Mouse (Mus musculus) neural tube, embryonic 13.5 days (tissue): ENCODE measurements around the gene Rgs6. TPM values are rescaled to one million over a fixed set of nuclear protein-coding genes. Genes with fewer than 3 reads are reported as not detected.

Source experiments
- ATAC-seq: fragments of 200-750 bp; cut with Nextera tagmentation; 2 replicates; pipeline ENCODE4 v1.8.0; 2017; ENCODE audit warnings: low read depth, mild to moderate bottlenecking, moderate TSS enrichment, moderate library complexity
- H3K27ac ChIP-seq: fragments of 300-500 bp; sonication (generic); replicated peaks from 2 replicates; pipeline ENCODE4 v1.5.1; 2015; ENCODE audit warnings: moderate library complexity, mild to moderate bottlenecking, inconsistent platforms
- H3K27me3 ChIP-seq: fragments of 300-500 bp; sonication (generic); 2 replicates; pipeline ENCODE4 v1.6.1; 2015; ENCODE audit warnings: mild to moderate bottlenecking, inconsistent platforms
- H3K36me3 ChIP-seq: fragments of 300-500 bp; sonication (generic); 2 replicates; pipeline ENCODE4 v1.6.1; 2015; ENCODE audit warnings: mild to moderate bottlenecking, inconsistent platforms
- H3K4me1 ChIP-seq: fragments of 300-500 bp; sonication (generic); replicated peaks from 2 replicates; pipeline ENCODE4 v1.6.1; 2015; ENCODE audit warnings: inconsistent platforms
- H3K4me2 ChIP-seq: fragments of 300-500 bp; sonication (generic); 2 replicates; pipeline ENCODE4 v1.6.1; 2015; ENCODE audit warnings: inconsistent platforms, mild to moderate bottlenecking, moderate library complexity
- H3K4me3 ChIP-seq: fragments of 300-500 bp; sonication (generic); 2 replicates; pipeline ENCODE4 v1.5.1; 2015; ENCODE audit warnings: mild to moderate bottlenecking, inconsistent platforms
- H3K9ac ChIP-seq: fragments of 300-500 bp; sonication (generic); 2 replicates; pipeline ENCODE4 v1.6.1; 2015; ENCODE audit warnings: moderate library complexity, mild to moderate bottlenecking, inconsistent platforms
- H3K9me3 ChIP-seq: fragments of 300-500 bp; sonication (generic); 2 replicates; pipeline ENCODE4 v1.6.1; 2016; ENCODE audit warnings: inconsistent platforms
- WGBS: fragments of 180-500 bp; shearing (Covaris S2); methylation state at CpG from one replicate; pipeline ENCODE4 v1.1.7; 2015; 5-methylcytosine and 5-hydroxymethylcytosine counted together
- polyA plus RNA-seq: library from polyadenylated mRNA; unstranded; fragments of >200 nt; fragmentation: Nextera tagmentation; extraction: Ambion mirVana; gene quantifications from 2 replicates; pipeline ENCODE4 v1.2.1, GENCODE M21; 2015

The Rgs6 gene
- polyA plus RNA-seq, 1 experiment from 2014 or later: 3.1 TPM

GRCm38 (mm10) chr12:82830333-82830732 is 242.2 kb downstream of the Rgs6 start:
- Histone ChIP-seq H3K9me3 (no peaks in the 10 kb centered on the region), H3K4me3 (no peak overlapping the region), H3K36me3 (no peaks in the 10 kb centered on the region), H3K27me3 (no peaks in the 10 kb centered on the region), H3K9ac (no peak overlapping the region), H3K4me1 (no peaks in the 10 kb centered on the region), H3K4me2 (no peak overlapping the region), H3K27ac (no peak overlapping the region)
- WGBS: 83% methylated on average over 8 of the region's 8 CpGs
- no peak for ATAC-seq

GRCm38 (mm10) chr12:82838544-82838943 is 250.5 kb downstream of the Rgs6 start:
- Histone ChIP-seq H3K9ac (no peak overlapping the region), H3K27ac (no peak overlapping the region), H3K9me3 (no peaks in the 10 kb centered on the region), H3K4me2 (no peak overlapping the region), H3K4me1 (no peaks in the 10 kb centered on the region), H3K27me3 (no peaks in the 10 kb centered on the region), H3K36me3 (no peaks in the 10 kb centered on the region), H3K4me3 (no peak overlapping the region)
- ATAC-seq: no peak
- 94% methylated on average over 1 of the region's 1 CpGs for WGBS

DNA sequence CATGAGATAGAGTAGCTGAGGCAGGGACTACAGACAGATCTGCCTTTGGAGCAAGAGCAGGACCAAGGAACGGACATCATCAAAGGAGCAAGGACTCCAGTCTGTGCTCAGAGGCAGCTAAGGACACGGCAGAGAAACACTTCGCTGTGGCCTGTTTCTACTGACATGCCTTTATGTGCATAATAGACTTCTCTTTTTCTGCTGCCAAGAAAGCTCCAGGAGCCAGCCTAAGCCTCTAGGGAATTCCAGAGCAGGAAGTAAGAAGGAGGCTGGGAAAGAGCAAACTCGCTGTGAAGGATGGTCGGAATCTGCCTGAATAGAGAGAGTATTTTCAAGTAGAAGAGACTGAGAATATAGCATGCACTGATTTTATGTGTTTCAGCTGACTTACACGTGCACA is 253.5 kb downstream of the Rgs6 start:
- H3K4me2 ChIP-seq: no peak overlapping the region
- H3K4me3 ChIP-seq: no peak overlapping the region
- WGBS: 78% methylated on average over 6 of the region's 6 CpGs
- H3K27ac ChIP-seq: no peak overlapping the region
- H3K9ac ChIP-seq: no peak overlapping the region
- H3K9me3 ChIP-seq: no peaks in the 10 kb centered on the region; the same call in 1 of the 2 replicates
- H3K4me1 ChIP-seq: no peaks in the 10 kb centered on the region
- H3K27me3 ChIP-seq: no peaks in the 10 kb centered on the region
- H3K36me3 ChIP-seq: no peaks in the 10 kb centered on the region
- ATAC-seq: no peak

- Histone ChIP-seq H3K4me1 (no peaks in the 10 kb centered on the region), H3K9ac (no peak overlapping the region), H3K36me3 (no peaks in the 10 kb centered on the region), H3K27ac (no peak overlapping the region), H3K4me3 (no peak overlapping the region), H3K4me2 (no peak overlapping the region), H3K9me3 (no peaks in the 10 kb centered on the region; the same call in 1 of the 2 replicates), H3K27me3 (no peaks in the 10 kb centered on the region)
- WGBS: 87% methylated on average over 3 of the region's 3 CpGs
- no peak for ATAC-seq
Measured at GRCm38 (mm10) chr12:82848304-82848872, 260.3 kb downstream of the Rgs6 start.

DNA sequence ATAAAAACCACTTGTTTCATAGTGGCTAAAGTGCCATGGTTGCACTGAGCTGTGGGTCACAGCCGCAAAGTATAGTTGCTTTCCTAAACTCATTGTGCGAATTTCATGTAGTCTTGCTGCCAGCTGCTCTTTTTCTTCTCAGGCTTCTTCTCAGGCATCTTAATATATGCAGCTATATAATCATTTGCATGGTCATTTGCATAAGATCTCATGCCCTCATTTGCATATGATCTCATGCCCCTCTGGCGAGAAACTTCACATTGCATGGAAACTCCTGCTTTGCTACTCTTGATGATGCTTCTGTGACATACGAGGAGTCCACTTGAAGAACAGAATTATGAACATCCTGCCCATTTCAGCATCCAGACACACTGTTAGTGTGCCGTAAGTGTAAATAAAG is 266.8 kb downstream of the Rgs6 start:
- WGBS: 78% methylated on average over 5 of the region's 5 CpGs
- Histone ChIP-seq H3K9ac (no peak overlapping the region), H3K27me3 (no peaks in the 10 kb centered on the region), H3K36me3 (no peaks in the 10 kb centered on the region), H3K9me3 (no peaks in the 10 kb centered on the region), H3K4me3 (no peak overlapping the region), H3K4me1 (no peaks in the 10 kb centered on the region), H3K27ac (no peak overlapping the region), H3K4me2 (no peak overlapping the region)
- no peak for ATAC-seq

DNA sequence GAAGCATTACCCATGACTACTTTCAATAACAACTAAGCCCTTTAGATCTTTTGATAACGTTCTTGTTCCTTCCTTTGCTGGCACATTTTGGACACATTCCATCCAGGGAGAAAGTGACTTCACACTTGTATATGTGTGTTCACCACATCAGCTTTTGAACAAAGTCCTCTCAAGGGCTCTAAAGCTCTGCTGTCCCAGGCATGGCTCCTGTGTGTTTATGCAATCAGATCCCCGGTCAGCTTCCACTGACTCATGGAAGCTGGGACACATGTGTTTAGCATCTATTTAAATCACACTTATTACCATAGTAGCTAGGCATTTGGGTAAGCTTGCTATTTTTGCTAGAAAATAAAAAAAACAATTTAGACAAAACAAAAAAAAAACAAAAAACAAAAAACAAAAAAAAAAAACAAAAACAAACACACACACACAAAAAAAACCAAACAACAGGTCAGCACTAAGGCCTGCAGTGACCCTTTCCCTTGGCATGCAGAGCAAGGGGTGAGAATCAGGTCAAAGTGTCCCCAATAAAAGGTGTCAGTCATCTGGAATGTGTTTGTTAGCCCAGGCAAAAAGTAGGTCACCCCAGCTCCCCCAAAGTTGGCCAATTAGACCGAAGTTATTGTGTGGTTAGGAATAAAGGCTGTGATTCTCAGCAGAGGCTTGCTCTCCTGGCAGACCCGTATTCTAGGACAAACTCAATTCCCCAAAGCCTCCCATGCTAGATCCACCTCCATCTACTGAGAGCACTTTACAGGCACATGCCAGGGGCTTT is 267.4 kb downstream of the Rgs6 start:
- Histone ChIP-seq H3K27me3 (no peaks in the 10 kb centered on the region), H3K36me3 (no peaks in the 10 kb centered on the region), H3K9ac (no peak overlapping the region), H3K4me2 (no peak overlapping the region), H3K27ac (no peak overlapping the region), H3K4me1 (no peaks in the 10 kb centered on the region), H3K4me3 (no peak overlapping the region), H3K9me3 (no peaks in the 10 kb centered on the region)
- ATAC-seq: no peak
- 71% methylated on average over 4 of the region's 4 CpGs for WGBS

- 44% methylated on average over 2 of the region's 2 CpGs for WGBS
- Histone ChIP-seq H3K27ac (no peak overlapping the region), H3K9me3 (no peaks in the 10 kb centered on the region), H3K36me3 (no peaks in the 10 kb centered on the region), H3K9ac (no peak overlapping the region), H3K4me1 (no peaks in the 10 kb centered on the region), H3K4me3 (no peak overlapping the region), H3K4me2 (no peak overlapping the region), H3K27me3 (no peaks in the 10 kb centered on the region)
- ATAC-seq: peak; percentile 32; the same call in 1 of the 2 replicates
Measured at GRCm38 (mm10) chr12:82865686-82866085, 277.6 kb downstream of the Rgs6 start.

GRCm38 (mm10) chr12:82880711-82881110 is 292.6 kb downstream of the Rgs6 start:
- H3K9ac ChIP-seq: no peak overlapping the region
- no peak overlapping the region for H3K4me3 ChIP-seq
- ATAC-seq: no peak
- H3K27ac ChIP-seq: no peak overlapping the region
- no peaks in the 10 kb centered on the region for H3K9me3 ChIP-seq
- no peaks in the 10 kb centered on the region for H3K36me3 ChIP-seq
- H3K4me1 ChIP-seq: no peaks in the 10 kb centered on the region
- no peaks in the 10 kb centered on the region for H3K27me3 ChIP-seq
- no peak overlapping the region for H3K4me2 ChIP-seq
- 89% methylated on average over 5 of the region's 5 CpGs for WGBS

DNA sequence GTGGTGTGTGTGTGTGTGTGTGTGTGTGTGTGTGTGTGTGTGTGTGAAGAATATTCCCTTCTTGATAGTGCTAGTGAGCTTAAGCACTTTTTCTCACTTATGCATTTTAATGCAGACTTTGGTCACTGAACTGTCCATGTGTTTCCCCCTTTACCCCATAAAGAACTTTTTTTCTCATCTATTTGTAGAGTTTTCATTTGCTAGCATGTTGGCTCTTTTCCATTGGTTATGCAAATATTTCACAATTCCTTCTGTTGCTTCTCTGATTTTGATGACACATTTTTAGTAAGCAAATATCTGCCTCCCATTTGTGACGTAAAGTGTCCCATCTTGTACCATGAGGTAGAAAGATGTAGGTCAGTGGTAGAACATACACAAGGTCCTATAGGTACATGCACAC is 295.0 kb downstream of the Rgs6 start:
- 95% methylated on average over 1 of the region's 1 CpGs for WGBS
- Histone ChIP-seq H3K4me3 (no peak overlapping the region), H3K4me2 (no peak overlapping the region), H3K9me3 (no peaks in the 10 kb centered on the region), H3K9ac (no peak overlapping the region), H3K36me3 (no peaks in the 10 kb centered on the region), H3K27me3 (no peaks in the 10 kb centered on the region), H3K27ac (no peak overlapping the region), H3K4me1 (no peaks in the 10 kb centered on the region)
- no peak for ATAC-seq

DNA sequence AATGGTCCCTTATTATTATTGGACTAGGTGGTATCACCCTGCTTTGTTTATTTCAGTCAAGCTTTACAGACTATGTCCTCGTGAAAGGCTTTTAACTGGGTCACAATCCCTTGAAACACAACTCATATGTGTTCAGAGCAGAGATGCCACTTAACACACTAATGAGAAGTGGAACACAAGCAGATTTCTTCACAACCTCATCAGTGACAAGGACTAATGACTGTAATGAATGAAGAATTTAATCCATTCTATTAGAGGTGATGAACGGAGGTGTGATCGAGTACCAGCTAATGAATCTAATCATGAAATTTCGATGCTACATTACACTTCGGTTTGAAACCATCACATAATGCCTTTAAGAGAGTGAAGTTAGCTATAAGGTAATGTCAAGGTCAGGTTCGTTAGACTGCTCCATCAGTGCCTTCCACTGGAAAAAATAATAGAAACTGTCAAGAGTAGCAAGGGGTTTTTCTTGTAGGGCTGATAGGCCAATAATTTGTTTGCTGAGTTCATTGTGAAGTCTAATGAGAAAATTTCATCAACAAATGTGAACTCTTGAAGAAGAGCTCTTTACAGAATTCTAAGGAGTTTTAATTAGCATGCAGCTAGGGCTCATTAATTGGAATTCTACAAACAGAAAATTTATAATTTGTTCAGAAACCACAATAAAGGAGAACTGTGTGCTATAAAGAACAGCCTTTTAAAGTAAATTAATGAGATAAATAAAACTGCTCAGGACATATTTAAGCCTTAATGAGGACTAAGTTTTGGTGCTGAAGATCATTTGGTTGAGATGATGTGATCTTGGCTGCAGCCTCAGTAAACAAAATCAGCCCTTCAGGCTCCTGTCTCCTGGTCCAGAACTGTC is 307.1 kb downstream of the Rgs6 start:
- ATAC-seq: no peak
- no peak overlapping the region for H3K4me3 ChIP-seq
- no peaks in the 10 kb centered on the region for H3K27me3 ChIP-seq
- H3K27ac ChIP-seq: no peak overlapping the region
- H3K9me3 ChIP-seq: no peaks in the 10 kb centered on the region
- H3K4me2 ChIP-seq: no peak overlapping the region
- 77% methylated on average over 6 of the region's 6 CpGs for WGBS
- H3K4me1 ChIP-seq: no peaks in the 10 kb centered on the region
- H3K36me3 ChIP-seq: no peaks in the 10 kb centered on the region
- no peak overlapping the region for H3K9ac ChIP-seq

- no peak for ATAC-seq
- Histone ChIP-seq H3K4me2 (no peak overlapping the region), H3K4me3 (no peak overlapping the region), H3K4me1 (0 out of 2 replicates have a peak, but pooled peaks cover 3% of the 10 kb centered on the region), H3K36me3 (no peaks in the 10 kb centered on the region), H3K9me3 (no peaks in the 10 kb centered on the region), H3K9ac (no peak overlapping the region), H3K27ac (no peak overlapping the region), H3K27me3 (no peaks in the 10 kb centered on the region)
- 91% methylated on average over 1 of the region's 1 CpGs for WGBS
Measured at GRCm38 (mm10) chr12:82905773-82906172, 317.7 kb downstream of the Rgs6 start.

DNA sequence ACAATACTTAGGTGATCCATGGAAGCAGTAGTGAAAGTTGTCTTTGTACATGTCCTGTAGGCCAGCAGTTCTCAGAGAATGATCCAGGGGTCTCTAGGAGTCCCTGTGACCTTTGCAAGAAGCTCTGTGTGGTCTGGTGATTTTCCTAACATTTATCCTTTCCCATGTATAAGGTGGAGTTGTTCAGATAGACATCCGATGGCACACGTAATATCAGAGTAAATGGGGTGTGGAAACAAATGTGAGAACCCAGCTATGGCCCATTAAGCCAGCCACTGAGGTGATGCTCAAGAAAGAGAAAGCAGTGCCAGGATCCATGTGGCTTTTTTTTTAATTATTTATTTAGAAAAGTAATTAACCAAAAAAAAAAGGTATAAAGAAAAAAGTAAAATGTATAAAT is 322.8 kb downstream of the Rgs6 start:
- no peak for ATAC-seq
- no peaks in the 10 kb centered on the region for H3K4me1 ChIP-seq
- H3K36me3 ChIP-seq: no peaks in the 10 kb centered on the region
- no peak overlapping the region for H3K4me2 ChIP-seq
- H3K9me3 ChIP-seq: no peaks in the 10 kb centered on the region
- no peak overlapping the region for H3K9ac ChIP-seq
- H3K4me3 ChIP-seq: no peak overlapping the region
- no peak overlapping the region for H3K27ac ChIP-seq
- H3K27me3 ChIP-seq: no peaks in the 10 kb centered on the region
- WGBS: 66% methylated on average over 2 of the region's 2 CpGs
